Mouse (Mus musculus): ENCODE results near the gene H2-T24.
"Not testable (repeated sequence)": the region's sequence is repeated elsewhere in the genome, so short reads cannot be mapped to it uniquely, and the experiment has no call there.

Gene H2-T24

DNA sequence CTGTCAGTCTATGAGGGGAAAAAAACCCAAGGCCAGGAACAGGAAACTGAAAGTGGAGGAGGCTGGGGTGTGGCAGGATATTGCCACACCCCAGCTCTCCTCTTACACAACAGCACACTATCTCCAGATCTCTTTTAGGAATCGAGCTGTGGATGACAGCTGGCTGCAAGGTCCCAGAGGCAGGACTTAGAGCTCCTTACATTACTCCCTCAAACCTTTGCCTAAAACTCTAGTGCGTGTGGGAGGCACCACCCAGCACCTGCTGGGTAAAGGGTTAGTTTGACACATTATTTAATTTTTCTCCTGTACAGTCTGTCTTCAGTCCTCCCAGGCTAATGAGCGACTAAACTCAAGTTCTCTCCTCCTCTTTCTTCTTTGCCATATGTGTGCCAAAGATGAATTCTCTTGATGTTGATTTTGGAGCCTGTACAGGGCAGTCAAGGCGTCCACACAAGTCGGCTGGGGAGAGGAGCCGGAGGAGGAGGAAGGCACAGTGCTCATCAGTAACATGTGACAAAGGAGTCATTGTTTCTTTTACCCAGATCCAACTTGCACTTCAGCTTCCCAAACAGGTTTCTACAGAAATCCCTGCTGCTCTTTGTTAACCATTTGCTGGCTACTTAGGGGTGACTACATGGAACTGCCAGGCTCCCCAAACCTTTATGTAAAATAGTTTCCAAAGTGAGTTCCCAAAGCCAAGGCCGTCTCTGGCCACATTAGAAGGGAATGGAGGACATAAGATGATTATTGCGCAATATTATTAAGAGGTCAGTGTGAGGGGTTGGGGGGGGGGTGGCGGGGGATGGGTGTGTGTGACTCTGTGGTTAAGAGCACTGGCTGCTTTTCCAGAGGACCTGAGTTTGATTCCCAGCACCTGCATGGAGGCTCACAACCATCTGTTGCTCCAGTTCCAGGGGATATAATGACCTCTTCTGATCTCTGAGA, 3.6 kb upstream of the H2-T24 start:
- no peak for DNase-seq (ENCODE audit: low spot score)

DNA sequence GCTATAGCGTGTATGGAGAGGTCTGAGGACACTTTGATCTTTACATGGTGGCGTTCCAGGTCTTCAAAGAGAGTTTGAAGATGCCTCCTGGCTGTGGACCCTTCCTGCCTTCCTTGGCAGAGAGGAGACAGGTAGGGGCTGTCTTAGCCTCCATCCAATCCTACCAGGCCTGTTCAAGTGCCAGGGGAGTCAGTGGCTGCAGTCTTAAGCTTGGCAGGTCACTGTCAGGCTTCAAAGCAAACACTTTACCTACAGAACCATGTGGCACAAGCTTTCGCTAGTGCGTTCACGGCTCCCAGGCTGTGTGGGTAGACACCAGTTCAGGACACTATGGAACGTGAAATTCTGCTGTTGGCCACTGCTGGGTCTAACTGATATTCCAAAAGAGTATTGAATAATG, 2.6 kb upstream of the H2-T24 start:
- DNase-seq (ENCODE audit: low spot score), result no peak

DNA sequence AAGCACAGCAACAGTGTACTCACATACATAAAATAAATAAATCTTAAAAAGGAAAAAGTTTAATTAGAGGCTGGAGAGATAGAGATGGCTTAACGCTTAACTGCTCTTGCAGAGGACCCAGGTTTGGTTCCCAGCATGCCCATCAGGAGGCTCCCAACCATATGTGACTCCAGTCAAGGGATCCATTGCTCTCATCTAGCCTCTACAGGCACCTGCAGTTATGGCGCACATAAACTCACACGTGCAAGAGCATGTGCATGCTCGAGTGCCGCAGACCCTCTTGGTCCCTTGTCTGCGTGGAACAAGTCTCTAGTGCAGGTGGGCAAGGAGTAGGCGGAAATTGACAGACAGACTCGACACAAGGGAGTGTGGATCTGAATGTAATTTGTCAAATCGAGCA, 1.7 kb upstream of the H2-T24 start:
- DNase-seq (ENCODE audit: low spot score), result no peak

DNA sequence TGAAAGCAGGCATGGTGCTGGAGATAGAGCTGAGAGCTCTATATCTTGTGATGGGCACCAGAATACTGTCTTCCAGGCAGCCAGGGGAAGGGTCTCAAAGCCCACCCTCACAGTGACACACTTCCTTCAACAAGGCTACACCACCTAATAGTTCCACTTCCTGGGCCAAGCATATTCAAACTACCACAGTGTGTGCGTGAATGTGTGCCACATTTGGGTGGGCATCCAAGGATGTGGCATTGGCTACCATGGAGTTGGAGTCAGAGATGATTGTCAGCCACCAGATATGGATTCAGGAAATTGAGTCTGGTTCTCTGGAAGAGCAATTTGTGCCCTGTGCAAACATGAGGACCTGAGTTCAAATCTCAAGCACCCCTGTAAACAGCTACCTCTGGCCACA, 949 bp upstream of the H2-T24 start:
- DNase-seq (ENCODE audit: low spot score), result no peak

DNA sequence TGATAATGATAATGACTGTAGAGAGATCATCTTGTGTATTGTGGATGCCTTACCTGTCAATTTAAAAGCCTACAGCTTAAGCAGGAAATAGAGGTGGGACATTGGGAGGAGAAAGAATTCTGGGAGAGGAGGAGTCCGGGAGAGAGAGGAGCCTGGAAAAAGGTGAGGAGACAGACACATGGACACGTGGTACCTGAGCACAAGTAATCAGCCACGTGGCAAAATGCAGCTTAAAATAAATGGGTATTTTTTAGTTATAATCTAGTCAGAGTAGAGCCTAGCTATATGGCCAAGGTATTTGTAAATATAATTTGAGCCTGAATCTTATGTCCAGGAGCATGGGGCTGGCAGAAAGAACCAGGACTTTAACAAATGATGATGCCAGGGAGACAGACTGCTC, 841 bp downstream of the H2-T24 start:
- DNase-seq (ENCODE audit: low spot score), result no peak

DNA sequence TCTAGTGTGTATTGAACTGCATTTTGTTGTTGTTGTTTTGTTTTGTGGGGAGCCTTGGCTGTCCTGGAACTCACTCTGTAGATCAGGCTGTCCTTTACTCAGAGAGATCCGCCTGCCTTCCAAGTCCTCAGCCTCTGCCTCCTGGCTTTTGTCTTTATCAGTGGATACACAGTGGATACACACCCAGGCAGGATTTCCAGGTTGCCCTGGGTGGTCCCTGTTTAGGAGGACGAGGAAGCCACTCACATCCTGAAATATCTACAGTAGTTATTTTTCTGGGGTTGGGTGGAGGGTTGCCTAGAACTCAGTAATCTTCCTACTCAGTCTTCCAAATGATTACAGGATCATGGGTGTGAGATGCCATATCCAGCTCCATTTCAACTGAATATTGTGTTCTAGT, 1.4 kb downstream of the H2-T24 start:
- DNase-seq (ENCODE audit: low spot score), result no peak

DNA sequence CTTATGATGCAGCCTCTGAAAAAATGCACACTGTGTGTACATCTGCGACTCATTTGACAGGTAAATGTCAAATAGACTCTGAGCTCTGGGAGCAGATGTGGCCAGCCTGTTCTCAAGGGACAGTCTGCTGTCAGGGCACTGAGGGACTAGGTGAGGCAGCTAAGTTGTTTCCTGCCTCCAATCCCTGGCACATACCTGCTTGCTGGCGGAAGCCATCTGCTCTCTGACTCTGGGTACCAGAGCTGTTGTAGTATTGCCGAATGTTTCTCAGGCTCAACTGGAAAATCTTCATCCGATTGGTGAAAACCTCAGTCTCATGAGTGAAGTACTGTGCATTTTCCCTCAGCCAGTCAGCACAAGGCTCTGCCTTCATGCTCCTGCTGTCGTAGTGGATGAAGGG, 3.3 kb downstream of the H2-T24 start:
- DNase-seq (ENCODE audit: low spot score), result no peak

DNA sequence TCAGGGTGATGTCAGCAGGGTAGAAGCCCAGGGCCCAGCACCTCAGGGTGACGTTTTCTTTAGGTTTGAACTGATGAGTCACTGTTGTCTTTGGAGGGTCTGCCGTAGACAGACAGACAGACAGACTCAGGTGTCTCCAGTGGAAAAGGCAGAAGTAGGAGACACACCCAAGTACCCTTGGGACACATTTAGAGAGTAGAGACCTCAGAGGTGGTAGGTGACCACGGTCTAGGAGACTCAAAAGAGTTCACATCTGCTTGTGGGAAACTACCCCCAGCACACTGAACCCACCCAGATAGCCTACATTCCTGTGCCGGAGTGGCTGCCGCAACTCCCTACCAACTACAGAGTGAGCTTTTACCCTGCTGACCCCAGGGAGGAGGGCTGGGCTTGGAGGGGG, 5.4 kb downstream of the H2-T24 start:
- no peak for DNase-seq (ENCODE audit: low spot score)

DNA sequence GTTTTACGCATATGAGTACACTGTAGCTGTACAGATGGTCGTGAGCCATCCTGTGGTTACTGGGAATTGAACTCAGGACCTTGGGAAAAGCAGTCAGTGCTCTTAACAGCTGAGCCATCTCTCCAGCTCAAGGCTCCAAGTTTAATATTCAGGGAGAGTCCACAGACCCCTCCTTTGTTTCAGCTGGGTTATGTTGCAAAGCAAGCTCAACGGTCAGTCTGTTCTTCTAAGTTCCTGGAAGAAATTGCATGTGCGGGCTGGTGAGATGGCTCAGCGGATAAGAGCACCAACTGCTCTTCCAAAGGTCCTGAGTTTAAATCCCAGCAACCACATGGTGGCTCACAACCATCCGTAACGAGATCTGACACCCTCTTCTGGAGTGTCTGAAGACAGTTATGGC, 16.0 kb downstream of the H2-T24 start:
- not testable (repeated sequence) for DNase-seq (ENCODE audit: low spot score)

DNA sequence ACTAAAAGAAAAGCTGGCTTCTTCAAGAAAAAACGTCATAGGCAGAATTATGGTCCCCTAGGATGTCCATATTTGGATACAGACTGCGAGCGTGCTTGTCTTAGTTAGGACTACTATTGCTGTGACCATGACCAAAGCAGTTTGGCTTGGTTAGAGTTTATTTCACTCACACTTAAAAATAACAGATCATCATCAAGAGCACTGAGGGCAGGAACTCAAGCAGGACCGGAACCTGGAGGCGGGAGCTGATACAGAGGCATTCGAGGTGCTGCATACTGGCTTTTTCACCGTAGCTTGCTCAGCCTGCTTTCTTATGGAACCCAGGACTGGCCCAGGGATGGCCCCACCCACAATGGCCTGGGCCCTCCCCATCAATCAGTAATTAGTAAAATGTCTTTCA, 17.0 kb downstream of the H2-T24 start:
- DNase-seq (ENCODE audit: low spot score), result no peak

DNA sequence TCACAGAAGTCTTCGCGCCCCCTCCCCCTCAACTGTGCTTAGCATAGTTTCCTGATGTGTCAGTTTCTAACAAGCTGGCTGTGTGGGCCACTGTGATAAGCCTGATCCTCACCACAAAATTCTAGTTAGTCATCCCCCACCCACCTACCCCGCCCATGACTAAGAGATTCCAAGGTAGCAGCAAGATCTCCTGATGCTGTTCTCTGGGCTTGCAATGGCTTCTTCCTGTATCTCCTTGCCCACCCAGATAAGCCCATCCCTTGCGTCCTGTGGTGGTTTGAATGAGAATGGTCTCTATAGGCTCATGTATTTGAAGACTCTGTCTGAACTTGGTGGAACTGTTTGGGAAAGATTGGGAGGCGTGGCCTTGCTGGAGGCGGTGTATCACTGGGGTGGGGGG, 18.4 kb downstream of the H2-T24 start:
- no peak for DNase-seq (ENCODE audit: low spot score)

DNA sequence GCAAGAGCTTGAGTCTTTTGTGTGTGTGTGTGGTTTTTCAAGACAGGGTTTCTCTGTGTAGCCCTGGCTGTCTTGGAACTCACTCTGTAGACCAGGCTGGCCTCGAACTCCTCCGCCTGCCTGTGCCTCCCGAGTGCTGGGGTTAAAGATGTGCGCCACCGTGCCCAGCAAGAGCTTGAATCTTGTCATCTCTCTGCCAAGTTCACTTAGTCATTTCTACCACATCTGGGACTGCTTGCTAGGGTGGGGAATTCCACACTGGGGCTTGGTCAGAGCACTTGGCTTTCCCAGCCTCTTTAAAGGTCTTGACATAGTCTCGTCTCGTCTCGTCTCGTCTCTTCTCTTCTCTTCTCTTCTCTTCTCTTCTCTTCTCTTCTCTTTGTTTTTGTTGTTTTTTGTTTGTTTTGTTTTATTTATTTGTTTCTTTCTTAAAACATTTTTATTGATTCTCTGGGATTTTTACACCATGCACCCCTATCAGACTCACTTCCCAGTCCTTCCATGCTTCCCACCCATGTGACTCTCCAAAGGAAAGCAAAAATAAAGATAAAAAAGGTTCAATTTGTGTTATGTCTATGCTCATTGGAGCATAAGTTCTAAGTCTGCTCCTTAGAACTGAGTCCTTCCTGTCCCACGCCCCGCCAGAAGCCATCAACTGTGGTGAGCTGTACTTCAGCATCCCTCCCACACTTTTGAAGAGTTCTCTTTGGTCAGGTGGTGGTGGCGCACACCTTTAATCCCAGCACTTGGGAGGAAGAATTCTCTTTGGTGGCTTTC, 19.1 kb downstream of the H2-T24 start:
- DNase-seq (ENCODE audit: low spot score), result no peak

DNA sequence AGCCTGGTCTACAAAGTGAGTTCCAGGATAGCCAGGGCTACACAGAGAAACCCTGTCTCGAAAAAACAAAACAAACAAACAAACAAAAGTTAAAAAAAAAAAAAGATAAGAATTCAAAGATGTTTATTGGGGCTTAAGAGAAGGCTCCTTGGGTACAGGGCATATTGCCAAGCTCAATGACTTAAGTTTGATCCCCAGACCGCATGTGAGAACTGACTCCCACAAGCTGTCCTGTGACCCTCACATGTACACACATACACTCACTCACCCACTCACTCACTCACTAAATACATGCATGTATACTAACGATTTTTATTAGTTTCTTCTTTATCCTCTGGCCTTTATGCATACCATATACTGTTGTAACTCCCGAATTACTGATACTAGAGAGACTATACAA, 20.0 kb downstream of the H2-T24 start:
- no peak for DNase-seq (ENCODE audit: low spot score)

DNA sequence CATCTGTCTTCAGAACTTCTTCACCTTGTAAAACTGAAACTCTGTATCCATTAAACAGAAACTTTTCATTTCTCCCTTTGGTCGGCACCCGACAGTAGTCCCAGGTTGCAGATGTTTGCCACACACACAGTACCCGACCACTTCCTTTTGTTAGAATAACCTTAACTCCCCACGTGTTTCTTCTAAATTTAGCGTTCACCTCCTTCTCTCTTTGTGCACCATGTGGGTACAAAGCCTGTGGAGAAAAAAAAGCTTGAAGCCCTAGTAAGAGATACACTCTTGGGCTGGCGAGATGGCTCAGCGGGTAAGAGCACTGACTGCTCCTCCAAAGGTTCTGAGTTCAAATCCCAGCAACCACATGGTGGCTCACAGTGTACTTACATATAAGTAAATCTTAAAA, 21.0 kb downstream of the H2-T24 start:
- DNase-seq (ENCODE audit: low spot score), result no peak

DNA sequence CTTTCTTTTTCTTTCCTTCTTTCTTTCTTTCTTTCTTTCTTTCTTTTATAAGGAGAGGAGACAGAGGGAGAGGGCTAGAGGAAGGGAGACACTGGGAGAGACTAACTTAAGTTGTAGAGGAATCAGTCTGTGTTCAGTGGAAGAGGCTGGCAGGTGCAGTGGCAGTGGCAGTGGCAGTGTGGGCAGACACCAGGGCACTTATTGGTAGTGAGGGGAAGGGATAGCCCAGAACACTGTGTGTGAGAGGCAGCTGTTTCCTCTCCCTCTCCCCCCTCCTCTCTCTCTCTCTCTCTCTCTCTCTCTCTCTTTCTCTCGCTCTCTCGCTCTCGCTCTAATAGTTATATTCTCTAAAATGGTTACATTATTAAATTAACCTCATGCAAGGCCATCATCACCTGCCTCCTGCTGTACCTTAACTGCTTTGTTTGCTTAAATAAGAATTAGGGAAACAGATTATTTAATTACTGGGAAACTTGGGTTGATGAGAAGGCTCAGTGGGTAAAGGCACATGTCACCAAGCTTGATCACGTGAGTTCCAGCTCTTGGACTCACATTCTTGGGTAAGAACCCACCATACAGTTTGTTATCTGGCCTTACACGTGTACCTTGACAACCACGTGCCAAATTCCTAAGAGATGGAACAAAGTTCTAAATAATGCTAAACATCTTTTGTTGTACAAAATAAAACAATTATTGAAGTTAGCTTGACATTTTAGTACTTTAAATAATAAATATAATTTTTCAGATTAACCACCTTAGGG, 21.6 kb downstream of the H2-T24 start:
- DNase-seq (ENCODE audit: low spot score), result no peak

DNA sequence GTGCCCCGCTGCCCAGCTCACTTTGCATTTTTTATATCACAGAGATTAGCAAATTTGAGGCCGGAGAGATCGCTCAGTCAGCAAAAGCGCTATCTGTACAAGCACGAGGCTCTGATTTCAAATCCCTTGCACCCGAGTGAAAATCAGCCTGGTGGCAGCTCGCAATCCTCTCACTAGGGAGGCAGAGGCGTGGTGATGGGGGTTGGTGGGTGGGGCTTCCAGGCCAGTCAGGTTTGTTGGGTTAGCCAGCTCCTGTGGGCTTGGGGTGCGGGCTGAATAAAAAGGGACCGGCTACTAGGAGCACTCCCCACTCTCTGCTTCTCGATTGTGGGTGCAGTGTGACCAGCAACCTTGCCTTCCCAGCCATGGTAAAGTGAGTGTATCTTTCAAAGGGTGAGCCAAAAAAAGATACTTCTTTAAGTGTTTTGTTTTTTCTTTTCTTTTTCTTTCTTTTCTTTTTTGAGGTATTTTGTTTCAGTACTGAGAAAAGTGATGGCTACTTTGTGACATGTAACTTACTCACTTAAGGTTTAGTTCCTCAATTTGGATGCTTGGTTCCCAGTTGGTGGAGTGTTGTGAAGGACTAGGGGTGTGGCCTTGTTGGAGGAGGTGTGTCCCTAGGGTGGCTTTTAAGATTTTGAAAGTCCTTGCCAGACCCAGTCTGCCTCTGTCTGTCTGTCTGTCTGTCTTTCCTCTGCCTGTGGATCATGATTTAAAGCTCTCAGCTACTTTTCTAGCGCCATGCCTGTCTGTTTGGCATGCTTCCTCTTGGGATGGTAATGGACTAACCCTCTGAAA, 22.4 kb downstream of the H2-T24 start:
- DNase-seq (ENCODE audit: low spot score), result no peak

DNA sequence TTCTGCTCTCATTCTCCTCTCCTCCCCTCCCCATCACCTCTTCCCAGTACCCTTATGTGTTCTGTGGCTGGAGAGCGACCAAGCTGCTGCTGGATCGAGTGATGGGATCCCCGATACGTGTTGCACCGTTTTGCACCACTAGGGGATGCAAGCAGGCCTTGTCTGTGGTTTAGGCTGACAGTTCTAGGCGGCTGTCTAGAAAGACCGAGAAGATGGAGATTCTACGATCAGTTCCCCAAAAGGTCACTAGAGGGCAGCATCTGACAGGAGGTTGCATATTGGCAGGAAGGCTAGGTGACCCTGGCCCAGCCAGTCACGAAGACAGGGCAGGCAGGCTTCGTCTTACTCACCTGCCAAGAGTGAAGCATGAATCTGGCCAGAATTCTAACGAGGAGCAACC, 23.4 kb downstream of the H2-T24 start:
- peak; percentile 98 for DNase-seq (ENCODE audit: low spot score)

DNA sequence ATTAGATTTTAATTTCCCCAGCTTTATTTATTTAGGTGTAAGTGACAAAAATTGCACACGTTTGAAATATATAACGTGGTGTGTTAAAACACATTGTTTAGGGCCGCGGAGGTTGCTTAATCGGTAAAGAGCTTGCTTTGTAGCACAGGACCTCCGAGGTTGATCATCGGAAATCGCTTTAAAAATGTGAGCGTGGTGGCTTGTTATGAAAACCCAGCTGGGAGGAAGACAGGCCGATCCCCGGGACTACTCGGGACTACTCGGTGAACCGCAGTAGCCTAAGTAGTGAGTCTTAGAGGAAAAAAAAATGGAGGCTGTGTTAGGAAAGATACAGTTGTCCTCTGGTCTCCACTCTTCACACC, 25.5 kb downstream of the H2-T24 start:
- DNase-seq (ENCODE audit: low spot score), result no peak

DNA sequence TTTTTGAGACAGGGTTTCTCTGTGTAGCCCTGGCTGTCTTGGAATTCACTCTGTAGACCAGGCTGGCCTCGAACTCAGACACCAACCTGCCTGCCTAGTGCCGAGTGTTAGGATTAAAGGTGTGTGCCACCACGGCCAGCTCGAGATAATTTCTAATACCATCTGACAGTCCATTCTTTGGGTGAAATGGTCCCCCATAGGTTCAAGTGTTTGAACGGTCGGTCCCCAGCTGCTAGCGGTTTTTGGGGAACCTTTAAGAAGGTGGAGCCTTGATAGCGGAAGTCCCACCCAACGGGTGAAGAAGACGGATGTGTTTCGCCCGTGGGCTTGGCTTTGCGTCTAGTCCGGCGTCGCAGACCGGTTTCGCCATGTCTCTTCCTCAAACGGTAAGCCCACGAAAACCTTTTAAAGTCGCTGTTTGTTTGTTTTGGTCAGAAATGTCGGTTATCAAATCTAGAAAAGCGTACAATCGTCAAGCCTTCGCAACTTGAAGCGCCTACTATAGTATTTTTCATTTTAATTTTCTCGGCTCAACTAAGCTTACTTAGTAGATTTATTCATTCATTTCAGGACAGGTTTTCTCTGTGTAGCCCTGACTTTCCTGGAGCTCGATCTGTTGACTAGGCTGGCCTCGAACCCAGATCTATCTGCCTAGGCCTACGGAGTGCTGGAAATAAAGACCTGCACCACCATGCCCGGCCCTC, 26.0 kb downstream of the H2-T24 start:
- DNase-seq (ENCODE audit: low spot score), result peak; percentile 81

DNA sequence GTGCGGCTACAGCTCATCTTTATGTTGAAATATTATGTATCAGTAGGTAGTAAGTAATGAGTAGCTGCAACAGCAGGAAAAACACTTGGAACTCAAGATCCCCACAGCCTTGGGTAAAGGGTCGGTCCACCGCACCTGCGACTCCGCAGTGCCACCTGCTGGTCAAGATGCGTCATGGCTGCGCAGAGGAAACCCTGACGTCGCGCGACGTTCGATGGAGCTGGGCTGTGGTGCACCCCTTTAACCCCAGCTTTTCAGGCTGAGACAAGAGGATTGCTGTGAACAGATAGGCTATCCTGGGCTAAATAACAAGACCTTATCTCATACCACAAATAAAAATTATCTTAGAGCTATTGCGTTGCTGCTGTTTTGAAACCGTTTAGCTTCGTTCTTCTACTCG, 26.7 kb downstream of the H2-T24 start:
- peak; percentile 78 for DNase-seq (ENCODE audit: low spot score)

DNA sequence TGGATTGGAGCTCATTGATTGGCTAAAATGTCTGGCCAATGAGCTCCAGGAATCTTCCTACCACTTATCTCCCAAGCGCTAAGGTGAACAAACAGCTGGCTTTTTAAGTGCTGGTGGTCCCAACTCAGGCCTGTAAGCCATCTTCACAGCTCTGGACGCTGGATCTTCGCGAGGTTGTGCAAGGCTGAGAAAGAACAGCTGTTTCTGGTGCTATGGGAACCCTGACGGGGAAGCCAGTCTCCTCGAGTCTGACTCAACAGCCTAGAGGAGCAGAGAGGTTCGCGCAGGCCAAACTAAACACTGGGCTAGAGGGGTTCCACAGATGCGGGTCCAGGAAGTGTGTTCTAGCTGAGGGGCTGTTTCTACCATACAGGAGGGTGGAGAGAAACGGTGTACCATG, 28.6 kb downstream of the H2-T24 start:
- DNase-seq (ENCODE audit: low spot score), result no peak
